Mouse (Mus musculus) ES-Bruce4 (cell line): ENCODE data around the gene Pank2. TPM values are rescaled to one million over a fixed set of nuclear protein-coding genes. Genes with fewer than 3 reads are reported as not detected.

Experiments
- H3K27ac ChIP-seq: 2 replicates; pipeline ENCODE4 v1.5.1; 2012; ENCODE audit warnings: low read length, inconsistent platforms; ENCODE audit not compliant: insufficient read depth
- H3K27me3 ChIP-seq: 2 replicates; pipeline ENCODE4 v1.6.1; 2012; ENCODE audit warnings: mild to moderate bottlenecking, low read length, inconsistent platforms; ENCODE audit not compliant: control insufficient read depth, poor library complexity, insufficient read depth, severe bottlenecking
- H3K36me3 ChIP-seq: 2 replicates; pipeline ENCODE4 v1.6.1; 2012; ENCODE audit warnings: inconsistent platforms, mild to moderate bottlenecking, low read length, moderate library complexity; ENCODE audit not compliant: control insufficient read depth, poor library complexity, insufficient read depth, severe bottlenecking
- H3K4me1 ChIP-seq: one replicate; pipeline ENCODE4 v1.8.1; 2011; ENCODE audit warnings: low read length; ENCODE audit not compliant: control insufficient read depth, insufficient read depth
- H3K4me3 ChIP-seq: 2 replicates; pipeline ENCODE4 v1.5.1; 2011; ENCODE audit warnings: low read depth, mild to moderate bottlenecking, low read length
- H3K9ac ChIP-seq: 2 replicates; pipeline ENCODE4 v1.6.1; 2012; ENCODE audit warnings: low read depth, mild to moderate bottlenecking, inconsistent platforms; ENCODE audit not compliant: poor library complexity, severe bottlenecking
- H3K9me3 ChIP-seq: replicated peaks from 2 replicates; pipeline ENCODE4 v1.6.1; 2012; ENCODE audit warnings: mild to moderate bottlenecking, low read length, inconsistent platforms; ENCODE audit not compliant: control insufficient read depth, poor library complexity, insufficient read depth, severe bottlenecking
- CTCF ChIP-seq: IDR thresholded peaks from one replicate; pipeline ENCODE4 v1.8.1; 2011; ENCODE audit warnings: low read depth, low read length
- EP300 ChIP-seq: IDR thresholded peaks from 2 replicates; pipeline ENCODE4 v1.6.1; 2011; ENCODE audit warnings: low read depth, low read length; ENCODE audit not compliant: insufficient read depth
- POLR2A ChIP-seq: IDR thresholded peaks from one replicate; pipeline ENCODE4 v1.8.1; 2011; ENCODE audit warnings: low read length; ENCODE audit not compliant: insufficient read depth
- polyA plus RNA-seq: library from polyadenylated mRNA; stranded (reverse); fragments of >200 nt; gene quantifications from 2 replicates; pipeline ENCODE4 v1.2.4, GENCODE M21; 2011; ENCODE audit warnings: low read depth; ENCODE audit not compliant: missing spikeins, insufficient read depth, insufficient read length

Pank2 gene
- polyA plus RNA-seq, 1 experiment: 78.5 TPM

DNA sequence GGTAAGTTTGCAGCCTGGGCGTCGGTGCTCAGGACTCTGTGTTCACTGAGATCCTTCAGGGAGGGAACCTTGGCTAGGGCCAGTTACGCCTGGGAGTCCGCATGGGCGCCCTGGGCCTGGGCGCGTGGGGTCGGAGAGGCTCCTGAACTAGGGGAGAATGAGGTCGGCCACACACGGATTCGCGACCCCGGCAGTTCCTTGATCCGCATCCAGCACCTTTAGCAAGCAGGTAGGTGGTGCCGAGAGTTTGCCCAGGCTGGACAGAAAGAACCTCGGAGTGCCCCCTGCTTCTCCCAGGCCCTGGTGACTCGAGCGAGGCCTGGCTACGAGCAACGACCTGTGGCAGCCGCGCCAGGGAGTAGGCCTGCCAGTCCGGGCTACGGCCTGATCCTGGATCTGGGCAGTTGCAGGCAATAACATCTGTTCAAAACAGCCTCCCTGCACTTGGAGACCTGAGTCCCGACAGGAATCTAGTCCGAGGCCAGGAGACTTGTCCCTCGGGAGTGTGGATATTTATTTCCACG, 28.1 kb upstream of the Pank2 start:
- Histone ChIP-seq H3K27ac (no peak overlapping the region), H3K36me3 (no peaks in the 10 kb centered on the region), H3K9me3 (no peaks in the 10 kb centered on the region), H3K9ac (peak overlapping the region; percentile 73), H3K27me3 (no peaks in the 10 kb centered on the region), H3K4me3 (peak overlapping the region; percentile 80), H3K4me1 (peaks cover 1% of the 10 kb centered on the region)
- TF ChIP-seq POLR2A: no peak
- TF ChIP-seq EP300: no peak
- TF ChIP-seq CTCF: no peak

DNA sequence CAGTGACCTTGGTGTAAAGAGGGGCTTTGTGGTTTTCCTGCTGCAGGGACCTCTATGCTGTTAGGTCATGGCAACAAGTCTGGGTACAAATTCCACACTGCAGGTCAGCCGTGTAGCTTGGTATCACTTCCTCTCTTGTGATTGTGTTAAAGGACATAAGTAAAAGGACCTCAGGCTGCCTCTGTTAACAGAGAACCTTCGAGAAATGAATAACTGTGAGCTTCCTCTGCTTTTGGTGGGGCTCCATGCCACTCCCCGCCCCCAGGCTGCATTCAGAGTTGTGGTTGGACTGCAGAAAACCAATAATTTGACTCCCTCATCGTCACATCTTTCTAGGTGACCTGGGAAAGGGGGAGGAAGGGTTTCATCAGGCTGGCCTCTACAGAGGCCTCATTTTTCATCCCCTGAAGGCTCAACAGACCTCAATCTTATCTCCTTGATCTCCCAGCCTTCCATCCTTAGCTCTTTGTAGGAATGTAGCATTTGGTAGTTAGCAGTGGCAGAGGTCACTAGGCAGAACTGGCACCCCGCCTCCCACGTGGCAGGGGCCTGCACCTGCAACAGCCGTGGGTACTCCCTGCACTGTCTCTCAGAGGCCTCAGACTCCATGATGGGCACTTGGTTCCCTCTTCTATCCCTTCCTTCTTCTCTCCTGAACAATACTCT, 27.2 kb upstream of the Pank2 start:
- H3K27me3 ChIP-seq: no peaks in the 10 kb centered on the region
- no peak overlapping the region; the same call in 1 of the 2 replicates for H3K9ac ChIP-seq
- no peaks in the 10 kb centered on the region for H3K9me3 ChIP-seq
- H3K4me1 ChIP-seq: peaks cover 1% of the 10 kb centered on the region
- peak overlapping the region; percentile 16; the same call in 1 of the 2 replicates for H3K4me3 ChIP-seq
- no peaks in the 10 kb centered on the region for H3K36me3 ChIP-seq
- TF ChIP-seq POLR2A (no peak), EP300 (no peak), CTCF (no peak)
- no peak overlapping the region for H3K27ac ChIP-seq

DNA sequence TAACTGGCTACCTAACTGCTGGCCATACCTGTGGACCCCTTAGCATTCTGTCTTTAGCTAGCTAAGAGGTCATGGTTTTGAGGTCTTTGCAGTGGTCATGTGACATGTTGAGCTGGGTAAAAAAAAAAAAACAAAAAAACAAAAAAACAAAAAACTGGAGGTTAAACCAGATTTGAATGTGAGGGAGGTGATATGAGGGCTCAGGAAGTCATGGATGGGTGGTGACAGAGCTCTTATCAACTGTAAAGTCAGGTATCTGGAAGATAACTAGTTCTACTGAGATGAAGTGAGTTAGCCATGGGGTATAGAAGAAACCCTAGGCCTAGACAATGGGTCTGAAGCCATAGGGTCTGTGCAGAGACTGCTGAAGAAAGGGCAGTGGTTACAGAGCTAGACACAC, 20.1 kb upstream of the Pank2 start:
- peaks cover 21% of the 10 kb centered on the region for H3K36me3 ChIP-seq
- H3K9me3 ChIP-seq: no peaks in the 10 kb centered on the region
- no peak overlapping the region for H3K4me3 ChIP-seq
- TF ChIP-seq POLR2A (no peak), CTCF (no peak), EP300 (no peak)
- H3K27ac ChIP-seq: no peak overlapping the region
- H3K4me1 ChIP-seq: no peaks in the 10 kb centered on the region
- no peaks in the 10 kb centered on the region for H3K27me3 ChIP-seq
- no peak overlapping the region for H3K9ac ChIP-seq

DNA sequence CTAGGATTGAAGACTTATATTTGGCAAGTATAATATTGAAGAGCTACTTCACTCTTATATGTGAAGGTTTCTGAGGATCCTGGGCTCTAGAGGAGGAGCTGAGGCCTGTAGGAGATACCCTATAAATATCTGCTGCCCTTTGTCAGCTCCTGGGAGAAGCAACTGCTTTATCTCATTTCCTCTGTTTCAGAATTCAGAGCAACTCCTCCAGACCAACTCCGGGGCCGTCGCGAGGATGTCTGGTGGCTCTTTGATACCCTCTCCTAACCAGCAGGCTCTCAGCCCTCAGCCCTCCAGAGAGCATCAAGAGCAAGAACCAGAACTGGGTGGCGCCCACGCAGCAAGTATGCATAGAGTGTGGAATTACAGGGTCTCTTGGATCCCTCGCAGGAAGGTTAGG, 19.4 kb upstream of the Pank2 start:
- peaks cover 22% of the 10 kb centered on the region for H3K36me3 ChIP-seq
- no peak for TF ChIP-seq EP300
- no peak for TF ChIP-seq POLR2A
- TF ChIP-seq CTCF: no peak
- H3K4me1 ChIP-seq: no peaks in the 10 kb centered on the region
- H3K9ac ChIP-seq: no peak overlapping the region
- no peak overlapping the region for H3K4me3 ChIP-seq
- no peak overlapping the region for H3K27ac ChIP-seq
- no peaks in the 10 kb centered on the region for H3K9me3 ChIP-seq
- H3K27me3 ChIP-seq: no peaks in the 10 kb centered on the region

DNA sequence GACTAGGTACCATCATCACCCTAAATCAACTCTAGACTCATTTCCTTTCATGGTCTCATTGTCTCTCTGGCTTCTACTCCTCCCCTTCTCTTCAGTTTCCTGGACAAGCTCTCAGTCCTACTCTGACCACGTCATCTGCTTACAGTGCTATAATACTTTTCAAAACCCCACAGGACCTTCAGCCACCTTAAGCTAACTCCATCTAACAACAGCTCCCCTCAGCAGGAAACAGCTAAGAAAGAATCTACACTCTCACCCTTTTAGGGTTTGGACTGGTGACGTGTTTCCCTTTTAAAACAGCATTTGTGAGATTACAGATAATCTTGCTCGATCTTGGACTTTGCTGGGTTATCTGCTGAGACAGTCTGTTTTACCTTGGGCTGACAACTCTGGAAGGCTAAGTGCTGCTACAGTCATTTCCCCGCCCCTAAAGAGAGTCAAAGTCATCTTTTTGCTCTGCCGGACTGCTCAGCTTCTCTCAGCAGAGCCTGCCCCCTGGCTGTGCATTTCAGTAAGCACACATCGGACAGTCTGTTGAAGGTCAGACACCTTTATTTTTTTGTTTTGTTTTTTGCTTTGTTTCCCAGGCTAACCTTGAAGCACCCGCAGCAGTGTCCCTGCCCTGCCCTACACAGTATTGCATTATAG, 8.5 kb upstream of the Pank2 start:
- Histone ChIP-seq H3K4me3 (no peak overlapping the region), H3K9me3 (no peaks in the 10 kb centered on the region), H3K36me3 (no peaks in the 10 kb centered on the region), H3K27ac (no peak overlapping the region), H3K4me1 (no peaks in the 10 kb centered on the region), H3K27me3 (no peaks in the 10 kb centered on the region), H3K9ac (0 out of 2 replicates have a peak overlapping the region, but pooled peaks have one; percentile 50)
- TF ChIP-seq POLR2A (no peak), CTCF (peak; percentile 79), EP300 (no peak)

DNA sequence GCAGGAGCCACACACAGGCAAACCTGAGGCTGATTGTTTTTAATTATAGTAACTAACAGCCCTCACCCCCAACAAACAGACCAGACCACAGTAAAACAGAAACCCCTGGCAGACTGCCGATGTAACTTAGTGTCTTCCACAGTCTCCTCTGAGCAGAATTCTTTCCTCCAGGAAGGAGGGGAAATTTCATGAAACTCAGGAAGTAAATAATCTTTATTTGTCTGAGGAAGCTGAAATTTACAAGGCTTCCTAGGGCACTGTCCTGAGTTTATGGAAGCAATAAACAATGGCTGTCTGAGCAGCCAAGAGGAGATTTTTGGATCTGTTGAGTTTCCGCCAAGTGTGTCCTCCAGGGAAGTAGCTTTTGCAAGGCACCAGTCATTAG, 8.0 kb upstream of the Pank2 start:
- 0 out of 2 replicates have a peak overlapping the region, but pooled peaks have one; percentile 50 for H3K9ac ChIP-seq
- no peak overlapping the region for H3K4me3 ChIP-seq
- H3K36me3 ChIP-seq: no peaks in the 10 kb centered on the region
- TF ChIP-seq EP300: no peak
- TF ChIP-seq POLR2A: no peak
- no peak for TF ChIP-seq CTCF
- H3K27ac ChIP-seq: no peak overlapping the region
- no peaks in the 10 kb centered on the region for H3K9me3 ChIP-seq
- no peaks in the 10 kb centered on the region for H3K27me3 ChIP-seq
- no peaks in the 10 kb centered on the region for H3K4me1 ChIP-seq
